9 mouse cellular contexts compared by ENCODE assay signal in the genomic region with DNA sequence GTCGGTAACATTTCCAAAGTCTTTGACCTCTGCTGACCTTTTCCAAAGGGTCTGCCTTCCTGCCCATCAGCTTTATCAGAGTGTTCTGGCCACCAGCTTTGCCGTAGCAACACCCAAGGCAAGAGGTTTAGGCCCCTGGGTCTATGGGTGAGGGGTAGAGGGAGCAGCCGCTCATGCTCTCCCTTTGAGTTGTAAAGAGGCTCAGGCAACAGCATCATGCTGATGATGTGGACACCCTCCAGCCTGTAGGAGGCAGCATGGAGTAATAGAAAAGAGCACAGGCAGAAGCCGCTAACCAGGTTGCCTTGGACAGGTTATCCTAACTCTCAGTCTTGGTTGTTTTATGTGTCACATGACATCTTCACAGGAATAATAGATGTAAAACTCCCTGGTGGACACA.
DNase-seq lines count a peak whose midpoint lies in the region; ATAC-seq and TF ChIP-seq lines count a peak whose summit lies in the region.
"Had no signal": no experiment of that assay in that cellular context is flagged by ENCODE, and none has a peak within 500 bp of the region (broad histone marks: within the 10 kb centered on the region; RNA-seq: fewer than 3 reads in every experiment).

No protein-coding gene starts in this region.

- no peaks in the 10 kb centered on the region for H3K36me3 ChIP-seq in limb, embryonic 11.5 days (ENCODE audit: control insufficient read depth, insufficient read depth, low read length)
- no peaks in the 10 kb centered on the region for H3K36me3 ChIP-seq in limb, embryonic 10.5 days
- H3K36me3 ChIP-seq in kidney, postnatal 0 days (ENCODE audit: insufficient read depth, low read length), result 0 out of 2 replicates have a peak, but pooled peaks cover 2% of the 10 kb centered on the region
- H3K36me3 ChIP-seq in small intestine, adult 2 months (ENCODE audit: control insufficient read depth, insufficient read depth, low read length), result no peaks in the 10 kb centered on the region
- H3K36me3 ChIP-seq: lung, embryonic 15.5 days had no signal

- peak; percentile 40 to 80 for DNase-seq in adrenal gland, adult (ENCODE audit: inconsistent age in 2 of 2, low spot score in 1 of 2)
- DNase-seq in adrenal gland, adult 8-10 months, result no peak
- DNase-seq in limb, embryonic 11.5 days (ENCODE audit: low spot score), result peak; percentile 41
- DNase-seq in limb, embryonic 10.5 days (ENCODE audit: low spot score), result no peak
- DNase-seq in brain, embryonic 14.5 days (ENCODE audit: low read depth), result peak; percentile 44
- peak; percentile 36 for DNase-seq in kidney, postnatal 0 days (ENCODE audit: low spot score)
- no peak for DNase-seq in layer of hippocampus, adult 18-20 months (ENCODE audit: low spot score in 2 of 2)

- no peak overlapping the region for H3K9ac ChIP-seq in limb, embryonic 11.5 days (ENCODE audit: low read length)
- no peak overlapping the region for H3K9ac ChIP-seq in kidney, postnatal 0 days (ENCODE audit: low read depth, low read length)
- H3K9ac ChIP-seq: lung, embryonic 15.5 days had no signal

- no peaks in the 10 kb centered on the region for H3K9me3 ChIP-seq in limb, embryonic 11.5 days (ENCODE audit: control insufficient read depth, low read length)
- no peaks in the 10 kb centered on the region for H3K9me3 ChIP-seq in limb, embryonic 10.5 days (replicated peaks)
- H3K9me3 ChIP-seq in kidney, postnatal 0 days (replicated peaks; ENCODE audit: low read length), result no peaks in the 10 kb centered on the region
- H3K9me3 ChIP-seq: lung, embryonic 15.5 days had no signal

- no peaks in the 10 kb centered on the region for H3K27me3 ChIP-seq in limb, embryonic 11.5 days (ENCODE audit: control insufficient read depth, insufficient read depth, low read length)
- H3K27me3 ChIP-seq in limb, embryonic 10.5 days (ENCODE audit: low read depth, poor library complexity, severe bottlenecking), result no peaks in the 10 kb centered on the region
- no peaks in the 10 kb centered on the region for H3K27me3 ChIP-seq in kidney, postnatal 0 days (ENCODE audit: insufficient read depth, low read length)
- H3K27me3 ChIP-seq in small intestine, adult 2 months (ENCODE audit: control insufficient read depth, insufficient read depth, low read length), result no peaks in the 10 kb centered on the region
- H3K27me3 ChIP-seq: lung, embryonic 15.5 days had no signal

- H3K4me3 ChIP-seq in limb, embryonic 11.5 days (ENCODE audit: low read depth, low read length), result no peak overlapping the region
- no peak overlapping the region for H3K4me3 ChIP-seq in limb, embryonic 10.5 days
- no peak overlapping the region for H3K4me3 ChIP-seq in kidney, postnatal 0 days (replicated peaks; ENCODE audit: low read depth, low read length)
- no peak overlapping the region for H3K4me3 ChIP-seq in small intestine, adult 2 months (ENCODE audit: low read depth, low read length)
- H3K4me3 ChIP-seq: lung, embryonic 15.5 days had no signal

- TF ChIP-seq CTCF in brain, embryonic 14.5 days (IDR thresholded peaks at IDR 0.05; ENCODE audit: borderline replicate concordance, extremely low read depth, insufficient read depth, insufficient read length), result peak; percentile 58; the same call in 1 of the 2 replicates
- peak; percentile 60 for TF ChIP-seq CTCF in kidney, postnatal 0 days (IDR thresholded peaks at IDR 0.05; ENCODE audit: low read depth)
- peak; percentile 39; the same call in 1 of the 2 replicates for TF ChIP-seq CTCF in small intestine, adult 2 months (IDR thresholded peaks at IDR 0.05; ENCODE audit: extremely low read depth, insufficient read length, insufficient replicate concordance, low read depth, low read length)

- ATAC-seq in limb, embryonic 11.5 days (ENCODE audit: insufficient number of reproducible peaks, low FRiP score, low TSS enrichment, low read depth), result no peak
- ATAC-seq in kidney, postnatal 0 days (replicated peaks; ENCODE audit: low FRiP score, low read depth), result no peak; the same call in 1 of the 2 replicates

- no peak overlapping the region for H3K4me2 ChIP-seq in limb, embryonic 11.5 days (ENCODE audit: low read depth, severe bottlenecking)
- no peak overlapping the region for H3K4me2 ChIP-seq in kidney, postnatal 0 days (ENCODE audit: low read length)
- H3K4me2 ChIP-seq: lung, embryonic 15.5 days had no signal

- 61% methylated on average over 4 of the region's 4 CpGs for WGBS in limb, embryonic 11.5 days
- 53% methylated on average over 4 of the region's 4 CpGs for WGBS in limb, embryonic 10.5 days
- WGBS in kidney, postnatal 0 days, result 70% methylated on average over 4 of the region's 4 CpGs
- WGBS in small intestine, adult 2 months, result 89% methylated on average over 4 of the region's 4 CpGs

- H3K27ac ChIP-seq in limb, embryonic 11.5 days (replicated peaks; ENCODE audit: low read depth, low read length), result no peak overlapping the region
- H3K27ac ChIP-seq in limb, embryonic 10.5 days, result no peak overlapping the region
- no peak overlapping the region for H3K27ac ChIP-seq in kidney, postnatal 0 days
- no peak overlapping the region for H3K27ac ChIP-seq in small intestine, adult 2 months (ENCODE audit: insufficient read depth, low read depth, low read length)
- H3K27ac ChIP-seq: lung, embryonic 15.5 days had no signal

- no peak for TF ChIP-seq POLR2A in brain, embryonic 14.5 days (IDR thresholded peaks at IDR 0.05; ENCODE audit: borderline replicate concordance, extremely low read depth, insufficient read depth, insufficient read length, poor library complexity, severe bottlenecking)
- no peak for TF ChIP-seq POLR2A in small intestine, adult 2 months (IDR thresholded peaks at IDR 0.05; ENCODE audit: low read depth, low read length)

- H3K4me1 ChIP-seq in limb, embryonic 11.5 days (ENCODE audit: control insufficient read depth, insufficient read depth, low read length), result 0 out of 2 replicates have a peak, but pooled peaks cover 2% of the 10 kb centered on the region
- H3K4me1 ChIP-seq in limb, embryonic 10.5 days, result peaks cover 9% of the 10 kb centered on the region
- no peaks in the 10 kb centered on the region for H3K4me1 ChIP-seq in kidney, postnatal 0 days (replicated peaks; ENCODE audit: insufficient read depth, low read length)
- H3K4me1 ChIP-seq in small intestine, adult 2 months (ENCODE audit: control insufficient read depth, insufficient read depth, insufficient read length, low read length), result no peaks in the 10 kb centered on the region
- H3K4me1 ChIP-seq: lung, embryonic 15.5 days had no signal

Comparison
In these comparisons a context has a peak if more than half of its experiments do, and no peak if none do; other contexts are left out.
1. DNase-seq: peak in adrenal gland, adult (2 of 2), limb, embryonic 11.5 days (single experiment), brain, embryonic 14.5 days (single experiment) and kidney, postnatal 0 days (single experiment); none in adrenal gland, adult 8-10 months (single experiment), limb, embryonic 10.5 days (single experiment) and layer of hippocampus, adult 18-20 months (0 of 2).
2. Peak in every context shown above with its lines, with median percentiles within 50 percentile points of each other: CTCF ChIP-seq.